Mouse (Mus musculus): ENCODE data around the gene Fer1l4.

Fer1l4 gene

DNA sequence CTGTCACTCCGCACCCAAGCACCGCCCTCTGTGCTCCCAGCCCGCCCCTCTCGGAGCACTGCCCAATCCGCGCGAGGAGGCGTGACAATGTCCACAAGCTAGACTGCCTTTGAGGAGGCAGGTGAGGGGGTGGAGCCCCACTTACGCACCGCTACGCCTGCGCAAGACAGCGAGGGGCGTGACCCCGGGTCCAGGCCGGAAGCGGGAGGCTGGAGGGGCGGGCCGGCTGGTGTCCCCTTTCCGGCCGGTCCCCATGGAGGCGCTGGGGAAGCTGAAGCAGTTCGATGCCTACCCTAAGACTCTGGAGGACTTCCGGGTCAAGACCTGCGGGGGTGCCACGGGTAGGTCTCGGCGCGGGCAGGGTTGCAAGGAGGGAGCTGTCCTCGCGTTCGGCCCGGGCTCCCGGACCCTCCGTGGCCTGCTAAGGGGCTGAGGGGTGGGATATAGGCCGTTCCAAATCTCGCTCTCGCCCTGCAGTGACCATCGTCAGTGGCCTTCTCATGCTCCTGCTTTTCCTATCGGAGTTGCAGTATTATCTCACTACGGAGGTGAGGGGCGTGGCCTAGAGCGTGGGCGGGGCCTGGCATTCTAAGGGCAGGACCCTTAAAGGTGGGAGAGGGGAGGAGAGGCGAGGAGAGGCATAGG lies 44.7 kb downstream of the Fer1l4 start, which contains the start of the genes 6430550D23Rik and Ergic3:
TSS of gene 6430550D23Rik (minus strand) at position 90 of the 645 bp plus-strand sequence.
TSS of gene Ergic3 (plus strand) at position 158 of the 645 bp plus-strand sequence.
- DNase-seq (ENCODE audit: low read depth, low spot score) = peak; percentile 98

GRCm38 (mm10) chr2:156005393-156005792 lies 47.4 kb downstream of the Fer1l4 start:
- peak; percentile 41 for DNase-seq (ENCODE audit: low read depth, low spot score)

DNA sequence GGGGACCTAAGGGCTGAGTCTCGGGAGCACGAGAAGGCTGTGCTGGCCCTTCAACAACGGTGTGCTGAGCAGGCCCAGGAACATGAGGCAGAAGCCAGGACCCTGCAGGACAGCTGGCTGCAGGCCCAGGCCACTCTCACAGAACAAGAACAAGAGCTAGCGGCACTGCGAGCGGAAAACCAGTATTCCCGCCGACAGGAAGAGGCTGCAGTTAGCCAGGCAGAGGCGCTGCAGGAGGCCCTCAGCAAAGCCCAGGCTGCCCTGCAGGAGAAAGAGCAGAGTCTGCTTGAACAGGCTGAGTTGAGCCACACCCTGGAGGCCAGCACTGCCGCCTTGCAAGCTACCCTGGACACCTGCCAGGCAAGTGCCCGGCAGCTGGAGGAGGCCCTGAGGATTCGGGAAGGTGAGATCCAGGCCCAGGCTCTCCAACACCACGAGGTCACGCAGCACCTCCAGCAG lies 60.9 kb downstream of the Fer1l4 start:
- DNase-seq (ENCODE audit: low read depth, low spot score) = no peak

GRCm38 (mm10) chr2:155991151-155991550 lies 61.6 kb downstream of the Fer1l4 start:
- no peak for DNase-seq (ENCODE audit: low read depth, low spot score)

- no peak for DNase-seq (ENCODE audit: low read depth, low spot score)
Observed at GRCm38 (mm10) chr2:155989085-155989484, 63.7 kb downstream of the Fer1l4 start.

DNA sequence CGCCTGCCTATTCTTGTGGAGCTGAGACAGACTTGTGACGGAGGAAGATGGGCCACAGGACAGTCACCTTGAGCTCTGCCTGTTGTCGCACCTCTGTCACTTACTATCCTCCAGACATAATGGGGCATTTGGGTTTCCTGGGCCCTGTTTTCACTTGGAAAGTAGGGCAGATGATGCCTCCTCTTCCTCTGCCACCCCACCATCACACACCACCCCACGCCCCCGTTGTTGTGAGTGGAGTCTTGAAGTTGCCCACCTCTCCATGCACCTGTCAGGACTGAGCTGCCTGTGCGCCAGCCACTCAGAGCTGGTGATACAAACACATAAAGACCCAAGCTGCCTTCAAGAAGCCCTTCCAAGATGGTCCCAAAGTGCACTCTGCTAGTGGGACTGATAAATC lies 65.6 kb downstream of the Fer1l4 start:
- DNase-seq (ENCODE audit: low read depth, low spot score) = no peak

DNA sequence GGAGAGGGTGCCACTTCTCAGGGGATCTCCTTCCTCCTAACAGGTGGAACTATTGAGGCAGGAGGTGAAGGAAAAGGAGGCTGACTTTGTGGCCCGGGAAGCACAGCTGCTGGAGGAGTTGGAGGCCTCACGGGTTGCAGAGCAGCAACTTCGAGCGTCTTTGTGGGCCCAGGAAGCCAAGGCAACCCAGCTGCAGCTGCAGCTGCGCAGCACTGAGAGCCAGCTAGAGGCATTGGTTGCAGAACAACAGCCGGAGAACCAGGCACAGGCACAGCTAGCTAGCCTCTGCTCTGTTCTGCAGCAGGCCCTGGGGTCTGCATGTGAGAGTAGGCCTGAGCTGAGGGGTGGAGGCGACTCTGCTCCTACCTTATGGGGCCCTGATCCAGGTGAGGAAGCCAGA lies 67.0 kb downstream of the Fer1l4 start:
- no peak for DNase-seq (ENCODE audit: low read depth, low spot score)

DNA sequence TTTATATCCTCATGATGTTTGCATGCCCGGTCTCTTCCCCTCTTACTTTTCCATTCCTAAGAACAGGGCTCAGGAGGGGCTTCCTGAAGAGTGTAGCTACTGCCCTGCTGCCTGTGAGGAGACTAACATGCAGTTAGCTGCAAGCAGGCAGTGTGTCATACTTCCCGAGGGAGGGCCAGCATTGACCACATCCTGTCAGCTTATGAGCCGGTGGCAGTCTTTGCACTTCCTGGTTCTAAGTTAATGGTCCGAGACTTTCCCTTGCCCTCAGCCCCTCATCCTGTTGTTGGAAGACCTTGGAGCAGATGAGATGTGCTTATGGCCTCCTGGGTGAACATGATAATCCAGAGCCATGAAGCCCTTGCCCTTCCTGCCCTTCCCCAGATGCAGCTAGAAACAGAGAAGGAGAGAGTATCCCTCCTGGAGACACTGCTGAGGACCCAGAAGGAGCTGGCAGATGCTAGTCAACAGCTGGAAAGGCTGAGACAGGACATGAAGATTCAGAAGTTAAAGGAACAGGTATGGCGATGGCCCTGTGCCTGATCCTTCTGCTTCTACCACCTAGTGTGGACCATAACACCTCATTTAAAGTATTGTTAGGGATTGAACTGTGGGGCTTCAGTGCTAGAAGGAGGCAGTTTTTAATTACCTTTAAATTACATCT lies 73.3 kb downstream of the Fer1l4 start:
- peak; percentile 94 for DNase-seq (ENCODE audit: low read depth, low spot score)

- no peak for DNase-seq (ENCODE audit: low read depth, low spot score)
Observed at GRCm38 (mm10) chr2:155974087-155974731, 78.5 kb downstream of the Fer1l4 start.

DNA sequence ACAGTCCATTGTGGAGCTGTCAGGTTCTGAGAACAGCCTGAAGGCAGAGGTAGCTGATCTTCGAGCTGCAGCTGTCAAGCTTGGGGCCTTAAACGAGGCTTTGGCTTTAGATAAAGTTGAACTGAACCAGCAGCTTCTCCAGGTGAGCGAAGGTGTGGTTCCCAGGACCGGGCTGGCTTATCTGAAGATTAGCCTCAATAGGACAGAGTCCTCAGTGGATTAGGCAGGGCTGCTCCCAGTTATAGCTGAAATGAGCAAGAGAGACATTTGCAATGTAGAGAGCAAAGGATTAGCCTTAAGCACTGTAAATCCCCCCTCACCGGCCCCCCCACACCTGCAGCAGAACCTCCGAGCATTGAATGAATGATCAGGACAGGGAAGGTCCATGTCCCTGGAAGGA lies 79.4 kb downstream of the Fer1l4 start:
- no peak for DNase-seq (ENCODE audit: low read depth, low spot score)
